Mouse (Mus musculus) myocyte (in vitro differentiated cells): ENCODE measurements around the gene Abhd17b.

ENCODE experiments used
- CEBPB ChIP-seq: IDR thresholded peaks from 2 replicates; pipeline ENCODE4 v1.6.1; 2011; ENCODE audit warnings: mild to moderate bottlenecking, moderate library complexity; ENCODE audit not compliant: poor library complexity, insufficient read depth, severe bottlenecking
- E2F4 ChIP-seq: IDR thresholded peaks from one replicate; pipeline ENCODE4 v1.6.1; 2011; ENCODE audit warnings: mild to moderate bottlenecking, control low read depth, moderate library complexity; ENCODE audit not compliant: insufficient read depth
- MAX ChIP-seq: IDR thresholded peaks from one replicate; pipeline ENCODE4 v1.6.1; 2011; ENCODE audit warnings: low read depth, mild to moderate bottlenecking, control low read depth
- MYOD1 ChIP-seq, 3 experiments: IDR thresholded peaks; one replicate each; pipeline ENCODE4 v1.6.1; 2011; ENCODE audit warnings: control low read depth in 2 of 3, low read depth in 2 of 3, mild to moderate bottlenecking in 2 of 3, moderate library complexity in 1 of 3; ENCODE audit not compliant: insufficient read length in 2 of 3, control insufficient read depth in 1 of 3
- POLR2A ChIP-seq: IDR thresholded peaks from one replicate; pipeline ENCODE4 v1.6.1; 2011; ENCODE audit warnings: low read depth, mild to moderate bottlenecking, control low read depth, moderate library complexity; ENCODE audit not compliant: insufficient read length
- REST ChIP-seq: IDR thresholded peaks from one replicate; pipeline ENCODE4 v1.6.1; 2011; ENCODE audit warnings: mild to moderate bottlenecking, control low read depth, moderate library complexity; ENCODE audit not compliant: insufficient read depth, insufficient read length
- TCF12 ChIP-seq: IDR thresholded peaks from one replicate; pipeline ENCODE4 v1.6.1; 2011; ENCODE audit warnings: mild to moderate bottlenecking, control low read depth; ENCODE audit not compliant: poor library complexity, insufficient read depth, severe bottlenecking
- TCF3 ChIP-seq: IDR thresholded peaks from one replicate; pipeline ENCODE4 v1.6.1; 2011; ENCODE audit warnings: low read depth, control low read depth; ENCODE audit not compliant: insufficient read length
- USF1 ChIP-seq: IDR thresholded peaks from one replicate; pipeline ENCODE4 v1.6.1; 2011; ENCODE audit warnings: low read depth, mild to moderate bottlenecking, control low read depth, moderate library complexity

DNA sequence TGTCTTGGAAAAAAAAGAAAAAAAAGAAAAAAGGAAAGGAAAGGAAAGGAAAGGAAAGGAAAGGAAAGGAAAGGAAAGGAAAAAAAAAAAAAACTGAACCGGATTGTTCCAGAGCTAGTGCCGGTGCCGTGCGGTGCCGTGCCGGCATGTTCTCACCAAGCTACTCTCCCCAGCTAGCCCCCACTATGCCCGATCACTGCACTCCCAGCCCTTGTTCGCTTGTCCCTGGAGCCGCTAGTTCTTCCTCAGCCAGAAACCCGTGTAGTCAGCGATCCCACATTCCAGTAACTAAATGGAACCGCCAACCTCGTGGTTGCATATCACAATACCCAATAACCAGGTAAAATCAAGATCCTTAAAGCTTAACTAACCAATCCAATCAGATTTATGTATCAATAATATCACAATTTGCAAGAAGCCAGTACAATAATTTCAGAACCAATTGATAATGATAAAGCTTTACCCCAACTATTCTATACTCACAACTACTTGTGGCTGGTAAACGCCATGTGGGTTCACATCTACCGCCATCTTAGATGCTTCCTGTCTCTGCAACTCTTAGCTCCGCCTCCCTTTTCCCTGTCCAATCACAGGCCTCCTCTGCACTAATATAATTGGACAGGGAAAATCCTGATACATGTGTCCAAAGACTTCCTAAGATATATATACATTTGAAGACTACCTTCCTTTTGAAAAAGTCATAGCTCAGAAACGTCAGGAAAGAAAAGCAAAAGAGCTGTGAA lies 21.5 kb downstream of the Abhd17b start:
- TF ChIP-seq MYOD1 (IDR thresholded peaks at IDR 0.05; ENCODE audit: control insufficient read depth in 1 of 3, insufficient read length in 2 of 3, low read depth in 2 of 3) (no peak), POLR2A (no peak), CEBPB (no peak), REST (no peak), MAX (no peak), TCF12 (no peak), USF1 (no peak), E2F4 (no peak), TCF3 (no peak)
